Comparison of ENCODE assay signal across 25 mouse cellular contexts in genomic region chr10:80874035-80874434, GRCm38 (mm10). TPM values are rescaled to one million over a fixed set of nuclear protein-coding genes. Genes with fewer than 3 reads are reported as not detected.
DNase-seq lines count a peak whose midpoint lies in the region; ATAC-seq and TF ChIP-seq lines count a peak whose summit lies in the region.
"Had no signal": no experiment of that assay in that cellular context is flagged by ENCODE, and none has a peak within 500 bp of the region (broad histone marks: within the 10 kb centered on the region; RNA-seq: fewer than 3 reads in every experiment).

No protein-coding gene starts in this region.

- H3K9ac ChIP-seq in hindbrain, embryonic 11.5 days (ENCODE audit: low read depth, low read length), result no peak overlapping the region
- peak overlapping the region; percentile 17; the same call in 1 of the 2 replicates for H3K9ac ChIP-seq in embryonic facial prominence, embryonic 13.5 days
- no peak overlapping the region for H3K9ac ChIP-seq in intestine, postnatal 0 days (ENCODE audit: low read depth, low read length)
- H3K9ac ChIP-seq: embryonic facial prominence, embryonic 15.5 days; heart, embryonic 12.5 days; hindbrain, embryonic 14.5 days; intestine, embryonic 15.5 days had no signal

- 80% methylated on average over 9 of the region's 9 CpGs for WGBS in hindbrain, embryonic 10.5 days
- WGBS in hindbrain, embryonic 11.5 days, result 77% methylated on average over 9 of the region's 9 CpGs
- WGBS in embryonic facial prominence, embryonic 13.5 days, result 80% methylated on average over 9 of the region's 9 CpGs
- WGBS in intestine, postnatal 0 days, result 84% methylated on average over 9 of the region's 9 CpGs

- peak overlapping the region; percentile 24; the same call in 1 of the 2 replicates for H3K27ac ChIP-seq in hindbrain, embryonic 10.5 days
- H3K27ac ChIP-seq in hindbrain, embryonic 11.5 days (ENCODE audit: low read depth, low read length), result no peak overlapping the region
- H3K27ac ChIP-seq in embryonic facial prominence, embryonic 13.5 days, result no peak overlapping the region
- H3K27ac ChIP-seq in intestine, postnatal 0 days (ENCODE audit: low read depth, low read length), result no peak overlapping the region
- H3K27ac ChIP-seq: embryonic facial prominence, embryonic 15.5 days; forebrain, embryonic 10.5 days; hindbrain, embryonic 14.5 days; intestine, embryonic 15.5 days had no signal

- intact Hi-C loops in gastrocnemius, postnatal 36 days (cut with DNase I), result no loop called here

- no peak overlapping the region for H3K4me2 ChIP-seq in hindbrain, embryonic 11.5 days (replicated peaks; ENCODE audit: low read depth, low read length)
- H3K4me2 ChIP-seq in embryonic facial prominence, embryonic 13.5 days, result no peak overlapping the region
- H3K4me2 ChIP-seq in intestine, postnatal 0 days (replicated peaks; ENCODE audit: low read depth), result no peak overlapping the region
- H3K4me2 ChIP-seq: embryonic facial prominence, embryonic 15.5 days; heart, embryonic 12.5 days; hindbrain, embryonic 14.5 days; intestine, embryonic 15.5 days had no signal

- H3K9me3 ChIP-seq in hindbrain, embryonic 10.5 days, result no peaks in the 10 kb centered on the region
- H3K9me3 ChIP-seq in hindbrain, embryonic 11.5 days (ENCODE audit: control insufficient read depth, low read length), result no peaks in the 10 kb centered on the region
- no peaks in the 10 kb centered on the region for H3K9me3 ChIP-seq in embryonic facial prominence, embryonic 13.5 days
- no peaks in the 10 kb centered on the region for H3K9me3 ChIP-seq in intestine, postnatal 0 days (ENCODE audit: control insufficient read depth)
- H3K9me3 ChIP-seq: embryonic facial prominence, embryonic 15.5 days; forebrain, embryonic 10.5 days; heart, embryonic 12.5 days; intestine, embryonic 15.5 days had no signal

- peak; percentile 52 for DNase-seq in gastrocnemius, adult 18-20 months (ENCODE audit: low spot score)
- DNase-seq in gastrocnemius, postnatal 36 days, result no peak
- no peak for DNase-seq in hindbrain, embryonic 10.5 days (ENCODE audit: low spot score)
- no peak for DNase-seq in hindbrain, embryonic 11.5 days (ENCODE audit: low spot score)
- DNase-seq in skeletal muscle tissue, adult 2 months (ENCODE audit: low read depth, low spot score), result peak; percentile 72
- DNase-seq: adrenal gland, postnatal 10 days; cerebellum, adult 11 months; cerebellum, adult 8-10 months; cerebellum, postnatal 14 days; heart, postnatal 4 days had no signal

- no peak for TF ChIP-seq CTCF in intestine, postnatal 0 days (IDR thresholded peaks at IDR 0.05; ENCODE audit: low read depth)

- H3K36me3 ChIP-seq in hindbrain, embryonic 10.5 days, result no peaks in the 10 kb centered on the region
- no peaks in the 10 kb centered on the region for H3K36me3 ChIP-seq in hindbrain, embryonic 11.5 days (ENCODE audit: control insufficient read depth, insufficient read depth, low read length)
- no peaks in the 10 kb centered on the region for H3K36me3 ChIP-seq in embryonic facial prominence, embryonic 13.5 days
- H3K36me3 ChIP-seq in intestine, postnatal 0 days (ENCODE audit: control insufficient read depth, insufficient read depth), result no peaks in the 10 kb centered on the region
- H3K36me3 ChIP-seq: forebrain, embryonic 10.5 days; heart, embryonic 12.5 days; intestine, embryonic 15.5 days had no signal

- peaks cover 4% of the 10 kb centered on the region for H3K27me3 ChIP-seq in hindbrain, embryonic 10.5 days (ENCODE audit: insufficient read depth, poor library complexity, severe bottlenecking)
- H3K27me3 ChIP-seq in hindbrain, embryonic 11.5 days (ENCODE audit: control insufficient read depth, insufficient read depth, low read length), result no peaks in the 10 kb centered on the region
- 0 out of 2 replicates have a peak, but pooled peaks cover 5% of the 10 kb centered on the region for H3K27me3 ChIP-seq in embryonic facial prominence, embryonic 13.5 days
- no peaks in the 10 kb centered on the region for H3K27me3 ChIP-seq in intestine, postnatal 0 days (replicated peaks; ENCODE audit: control insufficient read depth, insufficient read depth, low read length)
- H3K27me3 ChIP-seq: embryonic facial prominence, embryonic 15.5 days; intestine, embryonic 15.5 days had no signal

- no peak for ATAC-seq in hindbrain, embryonic 11.5 days (ENCODE audit: low FRiP score)
- ATAC-seq in embryonic facial prominence, embryonic 13.5 days (ENCODE audit: insufficient number of reproducible peaks, insufficient read depth, low FRiP score, low TSS enrichment, low read depth), result no peak
- no peak for ATAC-seq in intestine, postnatal 0 days
- ATAC-seq: forebrain, embryonic 14.5 days; intestine, embryonic 15.5 days had no signal

- H3K4me3 ChIP-seq in hindbrain, embryonic 10.5 days, result no peak overlapping the region
- no peak overlapping the region for H3K4me3 ChIP-seq in hindbrain, embryonic 11.5 days (ENCODE audit: low read depth, low read length)
- H3K4me3 ChIP-seq in embryonic facial prominence, embryonic 13.5 days, result no peak overlapping the region
- H3K4me3 ChIP-seq in intestine, postnatal 0 days (ENCODE audit: low read depth, low read length), result no peak overlapping the region
- H3K4me3 ChIP-seq: embryonic facial prominence, embryonic 15.5 days; erythroblast, embryonic 14.5 days; forebrain, embryonic 10.5 days; heart, embryonic 12.5 days; intestine, embryonic 15.5 days had no signal

- H3K4me1 ChIP-seq in hindbrain, embryonic 10.5 days (replicated peaks), result peaks cover 29% of the 10 kb centered on the region
- H3K4me1 ChIP-seq in hindbrain, embryonic 11.5 days (replicated peaks; ENCODE audit: control insufficient read depth, insufficient read depth, low read length), result no peaks in the 10 kb centered on the region
- no peaks in the 10 kb centered on the region for H3K4me1 ChIP-seq in embryonic facial prominence, embryonic 13.5 days
- H3K4me1 ChIP-seq in intestine, postnatal 0 days (replicated peaks; ENCODE audit: control insufficient read depth, insufficient read depth, low read length), result no peaks in the 10 kb centered on the region
- H3K4me1 ChIP-seq: intestine, embryonic 15.5 days had no signal

RNA-seq across cellular contexts. Expression of gene Tmprss9, which starts 2.4 kb away (rescaled TPM):
- total RNA-seq in gastrocnemius, adult 18-20 months (2021), result not detected
- not detected for total RNA-seq in gastrocnemius, postnatal 36 days (2021)
- 0.04 and 0.14 TPM in 2 replicates for polyA plus RNA-seq in hindbrain, embryonic 10.5 days (2016; fragmentation: Nextera tagmentation; extraction: Ambion mirVana)
- 0.05 and 0.06 TPM in 2 replicates for polyA plus RNA-seq in hindbrain, embryonic 11.5 days (2014; fragmentation: Nextera tagmentation; extraction: Ambion mirVana)
- polyA plus RNA-seq in embryonic facial prominence, embryonic 13.5 days (2015; fragmentation: Nextera tagmentation; extraction: Ambion mirVana), result not detected in 2 replicates
- not detected in 2 replicates for polyA plus RNA-seq in intestine, postnatal 0 days (2015; fragmentation: Nextera tagmentation; extraction: Ambion mirVana)
- total RNA-seq: adrenal gland, postnatal 4 days; common myeloid progenitor, adult 5-6 weeks; granulocyte monocyte progenitor cell, adult 5-6 weeks; heart, adult 8-10 months; heart, postnatal 4 days had no signal
- polyA plus RNA-seq: forebrain, embryonic 10.5 days; heart, embryonic 12.5 days; heart, postnatal 0 days had no signal

RNA-seq across cellular contexts. Expression of gene Sppl2b, which starts 19.0 kb away (rescaled TPM):
- 10 to 100 TPM; 12.4 to 12.6 TPM for total RNA-seq in gastrocnemius, adult 18-20 months (2021)
- 10 to 100 TPM; 13.6 to 17.6 TPM for total RNA-seq in gastrocnemius, postnatal 36 days (2021)
- polyA plus RNA-seq in hindbrain, embryonic 10.5 days (2016; fragmentation: Nextera tagmentation; extraction: Ambion mirVana), result 46.3 and 52.9 TPM in 2 replicates
- 25.1 and 25.4 TPM in 2 replicates for polyA plus RNA-seq in hindbrain, embryonic 11.5 days (2014; fragmentation: Nextera tagmentation; extraction: Ambion mirVana)
- 49.3 and 54.5 TPM in 2 replicates for polyA plus RNA-seq in embryonic facial prominence, embryonic 13.5 days (2015; fragmentation: Nextera tagmentation; extraction: Ambion mirVana)
- 12.9 and 13.4 TPM in 2 replicates for polyA plus RNA-seq in intestine, postnatal 0 days (2015; fragmentation: Nextera tagmentation; extraction: Ambion mirVana)

RNA-seq across cellular contexts. Expression of gene Lsm7, which starts 19.0 kb away (rescaled TPM):
- 10 to 100 TPM; 12.6 to 14.7 TPM for total RNA-seq in gastrocnemius, adult 18-20 months (2021)
- 10 to 100 TPM; 13.7 to 18.8 TPM for total RNA-seq in gastrocnemius, postnatal 36 days (2021)
- polyA plus RNA-seq in hindbrain, embryonic 10.5 days (2016; fragmentation: Nextera tagmentation; extraction: Ambion mirVana), result 314 and 327 TPM in 2 replicates
- polyA plus RNA-seq in hindbrain, embryonic 11.5 days (2014; fragmentation: Nextera tagmentation; extraction: Ambion mirVana), result 260 and 271 TPM in 2 replicates
- polyA plus RNA-seq in embryonic facial prominence, embryonic 13.5 days (2015; fragmentation: Nextera tagmentation; extraction: Ambion mirVana), result 313 and 339 TPM in 2 replicates
- polyA plus RNA-seq in intestine, postnatal 0 days (2015; fragmentation: Nextera tagmentation; extraction: Ambion mirVana), result 129 and 130 TPM in 2 replicates

RNA-seq across cellular contexts. Expression of gene Timm13, which starts 26.7 kb away (rescaled TPM):
- 100 to 1,000 TPM; 109 to 127 TPM for total RNA-seq in gastrocnemius, adult 18-20 months (2021)
- total RNA-seq in gastrocnemius, postnatal 36 days (2021), result 100 to 1,000 TPM; 106 to 120 TPM
- polyA plus RNA-seq in hindbrain, embryonic 10.5 days (2016; fragmentation: Nextera tagmentation; extraction: Ambion mirVana), result 374 and 391 TPM in 2 replicates
- polyA plus RNA-seq in hindbrain, embryonic 11.5 days (2014; fragmentation: Nextera tagmentation; extraction: Ambion mirVana), result 328 and 353 TPM in 2 replicates
- 317 and 358 TPM in 2 replicates for polyA plus RNA-seq in embryonic facial prominence, embryonic 13.5 days (2015; fragmentation: Nextera tagmentation; extraction: Ambion mirVana)
- polyA plus RNA-seq in intestine, postnatal 0 days (2015; fragmentation: Nextera tagmentation; extraction: Ambion mirVana), result 358 and 367 TPM in 2 replicates

RNA-seq across cellular contexts. Expression of gene Lingo3, which starts 30.2 kb away (rescaled TPM):
- 10 to 100 TPM in 1 of 2 experiments, 1 to 10 TPM in 1; 8.3 to 12.6 TPM for total RNA-seq in gastrocnemius, adult 18-20 months (2021)
- 10 to 100 TPM in 1 of 2 experiments, 1 to 10 TPM in 1; 8.4 to 10.3 TPM for total RNA-seq in gastrocnemius, postnatal 36 days (2021)
- 0.61 and 0.93 TPM in 2 replicates for polyA plus RNA-seq in hindbrain, embryonic 10.5 days (2016; fragmentation: Nextera tagmentation; extraction: Ambion mirVana)
- polyA plus RNA-seq in hindbrain, embryonic 11.5 days (2014; fragmentation: Nextera tagmentation; extraction: Ambion mirVana), result 0.24 and 0.29 TPM in 2 replicates
- polyA plus RNA-seq in embryonic facial prominence, embryonic 13.5 days (2015; fragmentation: Nextera tagmentation; extraction: Ambion mirVana), result 1.9 and 2.0 TPM in 2 replicates
- polyA plus RNA-seq in intestine, postnatal 0 days (2015; fragmentation: Nextera tagmentation; extraction: Ambion mirVana), result 0.04 TPM in 1 of 2 replicates, not detected in the other
- total RNA-seq: MEL had no signal
- polyA plus RNA-seq: erythroblast, embryonic 14.5 days had no signal

Comparison
In these comparisons a context has a peak if more than half of its experiments do, and no peak if none do; other contexts are left out.
1. DNase-seq: peak in gastrocnemius, adult 18-20 months (single experiment) and skeletal muscle tissue, adult 2 months (single experiment); none in gastrocnemius, postnatal 36 days (0 of 2), hindbrain, embryonic 10.5 days (single experiment) and hindbrain, embryonic 11.5 days (single experiment).